Mouse (Mus musculus): ENCODE data around the gene Inpp4b. TPM values are rescaled to one million over a fixed set of nuclear protein-coding genes. Genes with fewer than 3 reads are reported as not detected.

The Inpp4b gene
- total and polyA plus RNA-seq, 3 experiments, result 0.59 to 36.8 (median 35.6) TPM

DNA sequence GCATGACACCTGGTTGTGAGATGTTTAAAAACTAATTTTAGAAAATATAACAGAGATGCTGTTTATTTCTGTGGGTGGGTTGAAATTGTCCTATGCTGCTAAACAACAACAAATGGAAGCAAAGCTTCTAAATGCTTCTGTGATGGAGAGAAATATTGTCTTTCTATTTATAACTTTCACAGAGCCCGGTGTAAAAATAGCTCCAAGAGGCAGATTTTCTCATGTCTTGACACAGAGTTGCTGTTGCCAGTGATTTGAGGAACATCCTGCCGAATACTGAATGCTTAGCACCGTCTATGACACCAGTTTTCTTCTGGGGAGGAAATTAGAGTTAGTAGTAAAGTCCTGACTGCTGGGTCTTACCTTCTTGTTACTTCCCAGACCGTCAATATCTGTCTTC is 513.8 kb downstream of the Inpp4b start:
- peaks cover 7% of the 10 kb centered on the region for H3K36me3 ChIP-seq (replicated peaks)
- H3K27me3 ChIP-seq (ENCODE audit: insufficient read depth, low read length), result no peaks in the 10 kb centered on the region
- H3K9me3 ChIP-seq (replicated peaks), result no peaks in the 10 kb centered on the region
- no peak overlapping the region for H3K4me3 ChIP-seq (ENCODE audit: low read depth, low read length)
- DNase-seq (ENCODE audit: low spot score), result no peak
- no peak for ATAC-seq (ENCODE audit: extremely low read depth, insufficient number of reproducible peaks, low FRiP score, poor library complexity, severe bottlenecking)
- peaks cover 3% of the 10 kb centered on the region; the same call in 1 of the 2 replicates for H3K4me1 ChIP-seq (ENCODE audit: insufficient read depth, low read depth, low read length)
- TF ChIP-seq GATA1 (IDR thresholded peaks at IDR 0.05; ENCODE audit: borderline replicate concordance, low read length) (no peak), CTCF (IDR thresholded peaks at IDR 0.05; ENCODE audit: low read depth, low read length) (no peak), GATA2 (IDR thresholded peaks at IDR 0.05; ENCODE audit: borderline replicate concordance, low read depth, low read length) (no peak), POLR2AphosphoS5 (IDR thresholded peaks at IDR 0.05; ENCODE audit: insufficient replicate concordance, low read depth, low read length) (no peak), TAL1 (conservative IDR thresholded peaks at IDR 0.05; ENCODE audit: low read depth, low read length) (no peak)

DNA sequence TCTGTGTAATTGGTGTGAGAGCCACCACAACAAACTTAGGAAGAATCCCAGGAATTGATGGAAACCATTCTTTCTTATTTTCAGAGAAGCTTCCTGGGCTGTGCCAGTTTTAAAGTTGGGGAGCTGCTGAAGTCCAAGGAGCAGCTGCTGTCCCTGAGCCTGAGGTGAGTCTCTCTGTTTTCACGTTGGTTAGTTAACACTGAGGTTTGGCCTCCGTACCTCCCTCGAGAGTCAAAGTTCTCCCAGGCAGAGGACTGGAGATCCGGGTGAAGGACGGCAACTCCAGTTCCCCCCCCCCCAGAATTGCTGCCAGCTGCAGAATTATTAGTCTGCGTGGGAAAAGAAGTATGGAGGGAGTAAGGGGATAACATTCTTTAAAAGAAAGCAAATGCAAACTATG is 514.3 kb downstream of the Inpp4b start:
- DNase-seq (ENCODE audit: low spot score) (no peak), ATAC-seq (ENCODE audit: extremely low read depth, insufficient number of reproducible peaks, low FRiP score, poor library complexity, severe bottlenecking) (no peak)
- no peaks in the 10 kb centered on the region for H3K9me3 ChIP-seq (replicated peaks)
- H3K4me3 ChIP-seq (ENCODE audit: low read depth, low read length), result no peak overlapping the region
- H3K4me1 ChIP-seq (ENCODE audit: insufficient read depth, low read depth, low read length), result peaks cover 3% of the 10 kb centered on the region; the same call in 1 of the 2 replicates
- peaks cover 12% of the 10 kb centered on the region for H3K36me3 ChIP-seq (replicated peaks)
- TF ChIP-seq CTCF (IDR thresholded peaks at IDR 0.05; ENCODE audit: low read depth, low read length), result no peak
- H3K27me3 ChIP-seq (ENCODE audit: insufficient read depth, low read length), result no peaks in the 10 kb centered on the region

DNA sequence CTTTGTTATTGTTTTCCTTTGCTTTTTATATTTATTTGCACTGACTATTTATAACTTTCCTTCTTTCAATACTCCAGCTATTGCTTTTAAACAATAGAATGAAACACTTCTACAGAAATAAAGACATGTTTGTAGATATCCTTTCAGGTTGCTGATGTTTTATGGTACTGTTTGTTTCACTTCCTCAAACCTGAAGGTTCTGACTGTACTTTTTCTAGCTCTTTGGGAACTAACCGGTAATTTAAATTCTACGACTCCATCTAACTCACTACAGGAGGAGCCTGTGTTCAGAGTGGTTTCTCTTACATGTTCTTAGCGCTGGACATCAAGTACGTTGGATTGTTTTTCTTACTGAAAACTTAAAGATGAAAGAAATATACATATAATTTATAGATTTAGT is 516.0 kb downstream of the Inpp4b start:
- no peaks in the 10 kb centered on the region for H3K9me3 ChIP-seq (replicated peaks)
- H3K36me3 ChIP-seq (replicated peaks), result peaks cover 14% of the 10 kb centered on the region
- H3K27me3 ChIP-seq (ENCODE audit: insufficient read depth, low read length), result no peaks in the 10 kb centered on the region
- ATAC-seq (ENCODE audit: extremely low read depth, insufficient number of reproducible peaks, low FRiP score, poor library complexity, severe bottlenecking) (no peak), DNase-seq (ENCODE audit: low spot score) (no peak)
- TF ChIP-seq TAL1 (conservative IDR thresholded peaks at IDR 0.05; ENCODE audit: low read depth, low read length), result no peak
- TF ChIP-seq GATA1 (IDR thresholded peaks at IDR 0.05; ENCODE audit: borderline replicate concordance, low read length), result no peak
- no peak for TF ChIP-seq GATA2 (IDR thresholded peaks at IDR 0.05; ENCODE audit: borderline replicate concordance, low read depth, low read length)
- no peak for TF ChIP-seq POLR2AphosphoS5 (IDR thresholded peaks at IDR 0.05; ENCODE audit: insufficient replicate concordance, low read depth, low read length)
- no peak for TF ChIP-seq CTCF (IDR thresholded peaks at IDR 0.05; ENCODE audit: low read depth, low read length)
- H3K4me3 ChIP-seq (ENCODE audit: low read depth, low read length), result no peak overlapping the region
- peaks cover 3% of the 10 kb centered on the region; the same call in 1 of the 2 replicates for H3K4me1 ChIP-seq (ENCODE audit: insufficient read depth, low read depth, low read length)

DNA sequence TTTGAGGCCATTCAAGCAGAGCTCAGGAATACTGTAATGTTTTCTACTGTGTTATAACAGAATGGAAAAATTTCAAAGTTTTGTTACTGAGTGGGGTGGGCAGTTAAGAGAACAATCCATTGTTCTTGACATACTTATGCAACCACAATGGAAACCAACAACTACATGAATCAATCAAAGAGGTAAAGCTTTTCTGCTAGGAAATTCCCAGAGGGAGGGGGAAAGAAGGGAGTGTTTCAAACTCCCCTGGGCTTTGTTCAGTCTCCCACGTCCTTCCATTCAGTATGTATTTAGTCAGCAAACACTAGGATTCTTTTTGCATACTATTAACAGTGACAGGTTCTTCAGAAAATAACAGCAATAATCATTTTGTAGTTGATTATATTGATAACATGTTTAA is 517.4 kb downstream of the Inpp4b start:
- Histone ChIP-seq H3K4me3 (ENCODE audit: low read depth, low read length) (no peak overlapping the region), H3K36me3 (replicated peaks) (peaks cover 14% of the 10 kb centered on the region), H3K27me3 (ENCODE audit: insufficient read depth, low read length) (no peaks in the 10 kb centered on the region), H3K4me1 (ENCODE audit: insufficient read depth, low read depth, low read length) (no peaks in the 10 kb centered on the region), H3K9me3 (replicated peaks) (no peaks in the 10 kb centered on the region)
- DNase-seq (ENCODE audit: low spot score) (no peak), ATAC-seq (ENCODE audit: extremely low read depth, insufficient number of reproducible peaks, low FRiP score, poor library complexity, severe bottlenecking) (no peak)
- TF ChIP-seq TAL1 (conservative IDR thresholded peaks at IDR 0.05; ENCODE audit: low read depth, low read length), result no peak
- TF ChIP-seq GATA1 (IDR thresholded peaks at IDR 0.05; ENCODE audit: borderline replicate concordance, low read length), result no peak
- no peak for TF ChIP-seq POLR2AphosphoS5 (IDR thresholded peaks at IDR 0.05; ENCODE audit: insufficient replicate concordance, low read depth, low read length)
- TF ChIP-seq CTCF (IDR thresholded peaks at IDR 0.05; ENCODE audit: low read depth, low read length), result no peak
- no peak for TF ChIP-seq GATA2 (IDR thresholded peaks at IDR 0.05; ENCODE audit: borderline replicate concordance, low read depth, low read length)

DNA sequence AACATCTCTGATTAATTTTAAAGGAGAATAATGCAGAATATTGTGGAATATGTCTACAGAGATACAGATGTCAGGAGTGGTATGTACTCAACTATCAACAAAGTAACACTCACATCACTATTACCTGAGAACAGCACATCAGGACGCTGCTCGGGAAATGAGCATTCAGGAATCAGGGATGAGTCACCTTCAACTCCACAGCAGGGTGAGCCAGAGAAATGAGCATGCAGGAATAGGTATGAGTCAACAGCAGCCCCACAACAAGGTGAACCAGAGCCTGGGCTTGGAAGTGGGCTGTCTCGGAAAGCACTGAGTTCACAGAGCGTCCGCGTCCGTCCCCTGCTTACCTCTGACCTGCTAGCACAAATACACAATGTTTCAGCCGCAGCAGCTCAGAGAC is 519.0 kb downstream of the Inpp4b start:
- Histone ChIP-seq H3K4me3 (ENCODE audit: low read depth, low read length) (no peak overlapping the region), H3K9me3 (replicated peaks) (no peaks in the 10 kb centered on the region), H3K36me3 (replicated peaks) (peaks cover 17% of the 10 kb centered on the region), H3K4me1 (ENCODE audit: insufficient read depth, low read depth, low read length) (no peaks in the 10 kb centered on the region), H3K27me3 (ENCODE audit: insufficient read depth, low read length) (no peaks in the 10 kb centered on the region)
- TF ChIP-seq GATA1 (IDR thresholded peaks at IDR 0.05; ENCODE audit: borderline replicate concordance, low read length) (no peak), POLR2AphosphoS5 (IDR thresholded peaks at IDR 0.05; ENCODE audit: insufficient replicate concordance, low read depth, low read length) (no peak), CTCF (IDR thresholded peaks at IDR 0.05; ENCODE audit: low read depth, low read length) (no peak), TAL1 (conservative IDR thresholded peaks at IDR 0.05; ENCODE audit: low read depth, low read length) (no peak), GATA2 (IDR thresholded peaks at IDR 0.05; ENCODE audit: borderline replicate concordance, low read depth, low read length) (no peak)
- no peak for ATAC-seq (ENCODE audit: extremely low read depth, insufficient number of reproducible peaks, low FRiP score, poor library complexity, severe bottlenecking)
- DNase-seq (ENCODE audit: low spot score), result no peak

DNA sequence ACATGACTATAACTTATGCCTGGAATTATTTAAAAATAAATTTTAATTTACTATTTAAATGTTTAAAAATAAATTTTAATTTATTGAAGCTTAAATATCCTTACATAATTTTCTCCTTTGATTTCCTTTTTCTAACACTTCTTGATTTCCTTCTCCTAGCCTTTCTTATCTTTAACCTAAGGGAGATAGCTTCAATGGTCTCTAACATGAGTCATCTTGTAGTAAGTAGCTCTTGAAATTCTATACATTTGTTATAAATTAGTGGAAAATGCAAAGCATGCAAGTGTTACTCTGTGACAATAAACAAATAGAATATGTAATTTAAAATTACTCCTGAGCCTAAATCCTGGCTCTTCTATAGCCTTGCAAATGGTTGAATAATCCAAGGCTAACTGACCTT is 520.4 kb downstream of the Inpp4b start:
- ATAC-seq (ENCODE audit: extremely low read depth, insufficient number of reproducible peaks, low FRiP score, poor library complexity, severe bottlenecking) (no peak), DNase-seq (ENCODE audit: low spot score) (no peak)
- H3K4me1 ChIP-seq (ENCODE audit: insufficient read depth, low read depth, low read length), result no peaks in the 10 kb centered on the region
- H3K9me3 ChIP-seq (replicated peaks), result no peaks in the 10 kb centered on the region
- no peak overlapping the region for H3K4me3 ChIP-seq (ENCODE audit: low read depth, low read length)
- H3K27me3 ChIP-seq (ENCODE audit: insufficient read depth, low read length), result no peaks in the 10 kb centered on the region
- peaks cover 14% of the 10 kb centered on the region for H3K36me3 ChIP-seq (replicated peaks)
- TF ChIP-seq GATA2 (IDR thresholded peaks at IDR 0.05; ENCODE audit: borderline replicate concordance, low read depth, low read length), result no peak
- no peak for TF ChIP-seq CTCF (IDR thresholded peaks at IDR 0.05; ENCODE audit: low read depth, low read length)
- TF ChIP-seq GATA1 (IDR thresholded peaks at IDR 0.05; ENCODE audit: borderline replicate concordance, low read length), result no peak

DNA sequence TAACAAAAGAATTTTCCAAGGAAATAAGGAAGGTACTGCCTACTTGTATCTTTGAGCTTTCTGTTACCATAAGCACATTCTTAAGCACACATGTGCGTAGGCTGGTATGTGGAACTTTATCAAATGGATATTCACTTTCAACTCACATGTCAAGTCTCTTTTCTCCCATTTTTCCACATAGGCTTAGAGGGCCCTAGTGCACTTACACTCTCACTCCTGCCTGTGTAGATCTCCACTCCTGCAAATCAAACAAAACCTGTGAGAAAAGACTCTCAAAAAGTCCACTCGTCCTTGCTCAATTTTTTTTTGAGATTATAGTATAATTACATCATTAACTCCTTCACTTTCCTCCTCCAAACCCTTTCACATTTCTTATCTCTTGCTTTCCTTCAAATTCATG is 522.0 kb downstream of the Inpp4b start:
- no peak for ATAC-seq (ENCODE audit: extremely low read depth, insufficient number of reproducible peaks, low FRiP score, poor library complexity, severe bottlenecking)
- H3K36me3 ChIP-seq (replicated peaks), result peaks cover 14% of the 10 kb centered on the region
- DNase-seq (ENCODE audit: low spot score), result no peak
- TF ChIP-seq GATA1 (IDR thresholded peaks at IDR 0.05; ENCODE audit: borderline replicate concordance, low read length) (no peak), CTCF (IDR thresholded peaks at IDR 0.05; ENCODE audit: low read depth, low read length) (no peak), GATA2 (IDR thresholded peaks at IDR 0.05; ENCODE audit: borderline replicate concordance, low read depth, low read length) (no peak), POLR2AphosphoS5 (IDR thresholded peaks at IDR 0.05; ENCODE audit: insufficient replicate concordance, low read depth, low read length) (no peak)
- no peaks in the 10 kb centered on the region for H3K4me1 ChIP-seq (ENCODE audit: insufficient read depth, low read depth, low read length)
- H3K4me3 ChIP-seq (ENCODE audit: low read depth, low read length), result no peak overlapping the region
- no peaks in the 10 kb centered on the region for H3K27me3 ChIP-seq (ENCODE audit: insufficient read depth, low read length)
- no peaks in the 10 kb centered on the region for H3K9me3 ChIP-seq (replicated peaks)

Data from G1E (cell line).